Mouse (Mus musculus) left cerebral cortex, adult 11 months (tissue): Measurements from ENCODE around the gene Ppp2r3d.
A peak's percentile ranks its signal among the peaks of the same experiment; 100 is the strongest.
"Not testable (repeated sequence)": the region's sequence is repeated elsewhere in the genome, so short reads cannot be mapped to it uniquely, and the experiment has no call there.

Experiments
- DNase-seq: peaks from one replicate; pipeline ENCODE4 v3.0.0; 2022; ENCODE audit warnings: low spot score

Gene Ppp2r3d

DNA sequence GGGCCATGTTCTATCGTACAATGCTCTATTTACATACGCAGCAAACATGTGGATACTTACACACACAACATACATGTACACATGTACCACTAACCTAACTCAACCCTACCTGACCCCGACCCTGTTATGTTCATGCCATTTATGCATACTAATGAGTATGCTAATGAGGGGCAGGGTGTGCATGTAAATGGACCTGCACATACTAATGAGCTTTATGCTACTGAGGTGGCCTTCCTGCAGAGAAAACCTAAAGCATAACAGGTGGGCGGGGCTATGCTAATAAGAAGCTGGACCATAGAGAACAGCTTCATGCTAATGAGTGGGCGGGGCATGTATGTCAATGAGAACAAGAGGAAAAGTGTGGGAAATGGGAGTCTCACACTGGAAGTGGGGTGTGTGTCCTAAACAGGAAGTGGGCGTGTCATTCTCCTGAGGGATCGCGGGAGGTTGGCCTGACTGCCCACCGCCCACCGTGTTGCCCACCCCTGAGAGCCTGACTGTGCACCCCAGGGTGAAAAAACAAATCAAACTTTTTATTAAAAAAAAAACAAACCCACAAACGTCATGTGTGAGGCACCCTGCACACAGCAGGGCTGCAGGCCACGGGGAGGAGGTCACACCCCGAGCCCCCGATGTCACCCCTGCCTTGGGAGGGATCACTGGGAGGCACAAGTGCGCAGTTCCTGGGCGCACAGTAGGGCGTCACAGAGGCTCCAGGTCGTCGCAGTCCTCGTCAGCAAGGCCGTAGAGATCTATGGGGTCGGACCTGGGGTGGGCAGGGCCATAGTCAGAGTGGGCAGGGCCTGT, at the start of gene Ppp2r3d:
TSS of gene Ppp2r3d (minus strand) at position 803 of the 807 bp plus-strand sequence.
- DNase-seq = no peak

DNA sequence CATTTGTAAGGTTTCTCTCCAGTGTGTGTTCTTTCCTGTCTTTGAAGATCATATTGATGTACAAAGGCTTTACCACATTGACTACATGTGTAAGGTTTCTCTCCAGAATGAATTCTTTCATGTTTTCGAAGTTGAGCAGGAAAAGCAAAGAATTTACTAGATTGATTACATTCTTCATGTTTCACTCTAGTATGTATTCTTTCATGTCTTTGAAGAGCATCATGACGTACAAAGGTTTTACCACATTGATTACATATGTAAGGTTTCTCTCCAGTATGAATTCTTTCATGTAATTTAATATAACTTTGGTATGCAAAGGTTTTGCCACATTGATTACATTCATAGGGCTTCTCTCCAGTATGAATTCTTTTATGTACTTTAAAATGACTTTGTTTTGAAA, 17.0 kb upstream of the Ppp2r3d start, which contains the start of gene Gm21836:
TSS of gene Gm21836 (minus strand) at position 101 of the 400 bp plus-strand sequence.
- not testable (repeated sequence) for DNase-seq

DNA sequence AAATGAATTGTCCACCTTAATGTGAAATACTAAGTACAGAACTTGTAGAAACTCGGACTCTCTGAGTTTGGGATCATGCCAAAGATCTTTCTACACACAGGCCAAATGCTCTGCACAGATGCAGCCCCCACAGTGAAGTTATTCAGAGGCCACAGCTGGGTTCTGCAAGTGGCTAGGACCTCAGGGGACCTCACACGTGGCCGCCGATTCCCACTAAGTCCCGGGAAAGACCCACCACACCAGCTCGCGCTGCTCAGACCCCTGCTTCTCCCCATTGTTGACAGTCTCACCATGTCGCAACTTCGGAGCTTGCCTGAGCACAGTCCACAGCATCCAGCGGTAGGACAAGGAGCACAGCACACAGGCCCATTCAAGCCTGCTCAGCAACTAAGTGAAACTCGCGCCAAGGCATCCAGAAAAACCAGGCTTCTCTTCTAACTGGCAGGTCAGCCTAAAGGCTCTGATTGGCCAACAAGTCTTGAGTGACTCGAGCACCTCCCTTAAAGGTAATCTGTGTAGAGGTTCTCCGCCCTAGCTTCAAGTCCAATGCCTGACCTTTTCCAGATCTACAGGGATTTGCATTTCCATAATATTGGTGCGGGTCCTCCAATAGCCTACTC, 3.8 kb upstream of the Ppp2r3d start:
- DNase-seq = not testable (repeated sequence)

DNA sequence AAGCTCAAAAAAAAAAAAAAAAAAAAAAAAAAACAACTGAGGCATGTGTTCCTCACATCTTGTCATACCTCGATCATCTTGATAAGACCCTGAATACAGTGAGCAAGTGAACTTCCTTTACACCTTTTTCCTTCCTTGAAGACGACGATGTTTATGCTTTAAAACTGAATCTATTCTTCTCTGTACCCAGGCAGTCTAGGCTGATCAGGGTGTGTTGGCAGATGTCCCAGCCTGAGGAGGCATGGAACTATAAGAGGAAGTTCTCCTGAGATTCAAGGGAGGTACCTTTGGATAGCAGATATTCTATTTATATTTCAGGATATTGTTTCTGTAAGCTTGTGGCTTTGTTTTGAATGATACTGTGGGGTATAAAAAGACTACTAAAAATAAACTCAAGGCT, 1.4 kb upstream of the Ppp2r3d start:
- DNase-seq = no peak

DNA sequence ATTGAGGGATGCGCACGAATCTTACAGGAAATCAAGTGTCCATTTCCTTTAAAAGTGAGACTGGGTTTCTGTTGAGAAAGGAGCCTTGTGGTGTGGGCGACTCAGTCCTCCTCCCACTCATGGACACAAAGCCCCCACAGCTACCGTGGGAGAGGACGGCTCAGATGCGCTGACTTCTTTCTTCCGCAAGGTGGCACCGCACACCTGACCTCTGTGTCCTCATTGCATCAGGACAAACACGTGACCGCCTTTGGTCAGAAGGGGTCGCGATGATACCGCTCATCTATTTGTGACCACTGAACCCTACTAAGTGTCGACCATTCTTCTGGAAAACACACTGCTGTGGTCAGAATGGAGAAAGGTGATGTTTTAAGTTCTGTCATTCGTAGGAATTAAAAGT, 1.0 kb downstream of the Ppp2r3d start:
- no peak for DNase-seq

DNA sequence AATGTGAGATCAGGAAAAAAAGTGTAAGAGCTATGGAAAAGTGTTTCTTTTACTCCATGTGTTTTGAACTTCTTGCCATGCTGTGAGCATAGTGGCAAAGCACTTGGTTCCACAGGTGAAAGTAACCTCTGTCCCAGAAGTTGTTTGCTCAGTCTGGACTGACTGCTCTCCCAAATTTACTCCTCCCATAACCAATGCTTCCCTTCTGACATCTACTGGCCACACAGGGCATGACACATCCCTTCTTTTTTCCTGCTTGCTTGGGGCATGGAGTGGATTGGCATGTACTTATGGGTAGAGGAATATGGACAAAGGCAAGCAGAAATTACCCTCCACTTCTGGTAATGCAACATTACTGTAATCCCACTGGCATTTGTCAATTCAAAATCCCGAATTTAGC, 20.1 kb downstream of the Ppp2r3d start:
- no peak for DNase-seq

DNA sequence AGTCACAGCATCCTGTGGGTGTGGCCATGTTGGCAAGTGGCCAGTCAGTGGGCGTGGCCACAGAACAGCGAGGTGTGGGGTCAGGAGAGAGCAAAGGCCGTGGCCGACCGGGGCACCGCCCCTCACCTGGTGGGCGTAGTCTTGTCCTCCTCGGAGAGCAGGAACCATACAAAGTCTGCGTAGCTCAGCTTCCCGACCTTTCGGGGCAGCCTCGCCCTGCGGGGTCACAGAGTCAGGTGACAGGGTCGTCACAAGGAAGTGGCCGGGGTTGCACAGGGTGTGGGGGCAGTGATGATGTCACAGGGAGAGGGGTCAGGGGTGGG, 34.2 kb downstream of the Ppp2r3d start:
- peak; percentile 7 for DNase-seq

DNA sequence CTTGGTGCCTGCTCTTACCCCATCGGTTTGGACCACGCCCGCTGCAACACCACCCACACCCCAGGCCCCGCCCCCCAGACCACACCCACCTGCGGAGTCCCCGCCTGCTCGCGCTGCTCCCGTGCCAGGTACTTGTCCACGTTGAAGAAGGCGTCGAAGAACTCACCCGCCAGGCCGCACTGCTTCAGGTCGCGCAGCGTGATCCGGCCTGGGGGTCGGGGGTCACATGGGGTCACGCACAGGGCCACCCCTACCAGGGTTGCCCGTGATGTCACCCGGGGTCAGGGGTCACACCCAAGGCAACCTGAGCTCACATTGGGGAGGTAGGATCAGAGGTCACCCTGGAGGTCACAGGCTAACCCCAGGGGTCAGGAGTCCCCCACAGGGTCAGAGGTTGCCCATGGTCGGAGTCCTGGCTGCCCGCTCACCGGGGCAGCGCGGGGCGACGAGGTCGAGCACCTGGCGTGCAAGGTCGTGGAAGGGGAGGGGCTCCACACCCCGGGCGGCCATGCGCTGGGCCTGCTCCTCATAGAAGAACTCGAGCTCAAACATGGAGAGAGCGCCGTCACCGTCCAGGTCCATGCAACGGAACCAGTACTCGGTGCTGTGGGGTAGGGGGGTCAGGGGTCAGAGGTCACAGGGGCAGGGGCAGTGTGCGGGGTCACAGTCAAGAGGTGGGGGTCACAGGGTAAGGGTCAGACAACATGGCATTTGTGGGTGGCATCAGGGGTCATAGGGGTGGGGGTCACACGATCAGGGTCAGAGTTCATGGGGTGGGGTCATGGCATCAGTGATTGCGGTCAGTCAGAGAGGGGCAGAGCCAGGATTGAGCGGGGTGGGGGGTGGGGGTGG, 34.8 kb downstream of the Ppp2r3d start:
- DNase-seq = peak; percentile 29

DNA sequence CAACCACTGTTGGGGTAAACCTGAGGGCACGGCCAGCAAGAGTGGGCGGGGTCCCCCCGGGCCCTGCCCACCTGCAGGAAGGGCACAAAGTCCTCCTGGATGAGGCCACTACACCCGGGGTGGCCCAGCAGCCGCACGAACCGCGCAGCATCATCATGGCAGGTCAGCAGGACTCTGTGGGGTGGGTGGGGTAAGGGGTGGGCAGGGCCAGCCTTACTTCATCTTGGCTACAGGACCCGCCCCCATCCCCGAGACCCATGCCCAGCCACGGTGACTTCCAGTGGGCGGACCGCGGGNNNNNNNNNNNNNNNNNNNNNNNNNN, 36.0 kb downstream of the Ppp2r3d start:
- peak; percentile 26 for DNase-seq

DNA sequence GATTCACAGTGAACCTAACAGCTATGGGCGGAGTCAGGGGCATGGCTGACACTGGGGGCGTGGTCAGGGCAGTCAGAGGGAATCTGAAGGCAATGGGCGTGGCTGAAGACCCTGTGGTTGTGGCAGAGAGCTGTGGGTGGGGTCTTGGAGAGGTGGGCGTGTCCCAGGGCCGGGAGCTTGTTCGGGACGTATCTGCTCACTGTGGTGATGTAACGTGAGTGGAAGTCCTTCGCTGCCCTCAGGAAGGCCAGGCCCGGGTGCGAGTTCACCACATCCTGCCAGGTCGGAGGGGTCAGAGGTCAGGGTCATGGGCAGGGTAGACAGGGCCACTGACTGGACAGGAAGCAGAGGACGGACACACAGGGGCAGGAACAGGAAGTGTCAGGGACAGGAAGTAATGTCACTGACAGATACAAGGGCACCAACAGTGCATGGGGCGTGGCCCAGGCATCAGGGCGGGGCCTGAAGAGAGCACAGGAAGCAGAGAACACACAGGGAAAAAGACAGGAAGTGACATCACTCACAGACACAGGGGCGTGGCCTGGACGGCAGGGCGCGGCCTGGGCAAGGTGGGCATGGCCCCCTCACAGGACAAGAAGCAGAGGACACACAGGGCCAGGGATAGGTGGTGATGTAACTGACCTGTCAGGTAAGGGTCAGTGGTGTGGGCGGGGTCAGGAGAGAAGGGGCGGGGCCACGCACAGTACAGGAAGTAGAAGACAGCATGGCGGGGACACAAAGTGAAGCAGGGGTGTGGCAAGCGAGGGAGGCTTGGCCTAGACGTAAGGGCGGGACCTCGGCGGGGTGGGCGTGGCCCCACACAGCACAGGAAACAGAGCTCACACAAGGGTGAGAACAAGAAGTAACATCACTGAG, 36.6 kb downstream of the Ppp2r3d start:
- peak; percentile 45 for DNase-seq

DNA sequence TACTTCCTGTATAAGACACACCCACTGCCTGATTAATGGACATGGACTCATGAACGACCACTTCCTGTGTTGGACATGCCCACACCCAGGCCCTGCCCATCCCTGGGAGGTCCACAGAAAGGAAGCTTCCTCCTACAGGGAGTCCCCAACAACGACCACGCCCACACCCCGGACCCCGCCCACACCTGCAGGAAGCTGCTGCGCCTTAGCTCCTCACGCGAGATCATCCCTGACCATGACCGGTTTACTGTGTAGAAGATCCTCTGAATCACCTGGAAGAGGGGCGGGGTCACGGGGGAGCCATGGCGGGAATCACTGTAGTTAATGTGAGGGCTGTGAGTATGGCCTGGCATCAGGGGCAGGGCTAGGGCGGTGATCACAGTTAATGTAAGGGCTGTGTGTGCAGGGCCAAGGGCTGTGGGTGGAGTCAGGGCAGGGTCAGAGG, 37.3 kb downstream of the Ppp2r3d start:
- peak; percentile 35 for DNase-seq

DNA sequence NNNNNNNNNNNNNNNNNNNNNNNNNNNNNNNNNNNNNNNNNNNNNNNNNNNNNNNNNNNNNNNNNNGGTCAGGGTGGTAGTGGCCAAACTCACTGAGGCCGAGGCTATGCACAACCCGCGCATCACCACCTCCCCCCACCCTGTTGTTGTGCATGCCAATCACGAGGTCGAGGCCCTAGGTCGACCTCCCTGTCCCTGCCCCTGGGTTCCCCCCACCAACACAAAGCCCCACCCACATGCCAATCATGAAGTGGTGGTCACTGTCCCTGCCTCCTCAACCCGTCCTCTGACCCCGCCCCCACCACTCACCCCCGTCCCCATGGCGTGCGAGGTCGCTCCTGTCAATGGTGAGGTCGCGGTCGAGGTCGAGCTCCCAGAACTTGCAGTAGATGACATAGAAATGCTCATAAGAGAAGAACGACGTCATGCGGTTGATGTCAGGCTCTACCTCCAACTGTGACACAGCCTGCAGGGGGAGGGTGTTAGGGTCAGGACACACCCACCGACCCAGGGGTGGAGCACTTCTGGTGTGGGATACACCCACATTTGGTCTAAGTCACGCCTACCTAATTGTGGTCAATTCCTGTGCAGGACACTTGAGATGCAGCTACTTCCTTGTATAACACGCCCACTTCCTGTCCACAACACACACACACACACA, 37.9 kb downstream of the Ppp2r3d start:
- DNase-seq = peak; percentile 3

DNA sequence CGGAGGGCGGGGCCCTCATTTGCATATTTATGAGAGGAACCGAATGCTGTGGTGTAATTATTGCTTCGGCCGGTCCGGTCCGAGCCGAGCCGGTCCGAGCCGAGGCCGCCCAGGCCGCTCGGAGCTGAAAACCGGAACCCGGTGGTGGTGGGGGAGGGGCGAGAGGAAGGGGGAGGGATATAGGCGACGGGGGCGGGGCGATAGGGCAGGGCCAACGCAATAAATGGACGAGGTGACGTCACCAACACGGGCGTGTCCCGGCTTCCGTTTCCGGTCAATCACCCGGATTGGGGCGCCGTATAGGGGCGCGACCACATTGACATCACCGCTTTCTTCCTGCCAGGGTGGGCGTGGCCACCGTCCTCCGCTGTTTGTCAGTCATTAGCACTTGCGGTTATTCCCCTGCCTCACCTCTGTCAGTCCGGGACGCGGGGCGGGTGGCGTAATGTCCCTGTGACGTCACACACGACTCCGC, 51.2 kb downstream of the Ppp2r3d start:
- DNase-seq = peak; percentile 94

DNA sequence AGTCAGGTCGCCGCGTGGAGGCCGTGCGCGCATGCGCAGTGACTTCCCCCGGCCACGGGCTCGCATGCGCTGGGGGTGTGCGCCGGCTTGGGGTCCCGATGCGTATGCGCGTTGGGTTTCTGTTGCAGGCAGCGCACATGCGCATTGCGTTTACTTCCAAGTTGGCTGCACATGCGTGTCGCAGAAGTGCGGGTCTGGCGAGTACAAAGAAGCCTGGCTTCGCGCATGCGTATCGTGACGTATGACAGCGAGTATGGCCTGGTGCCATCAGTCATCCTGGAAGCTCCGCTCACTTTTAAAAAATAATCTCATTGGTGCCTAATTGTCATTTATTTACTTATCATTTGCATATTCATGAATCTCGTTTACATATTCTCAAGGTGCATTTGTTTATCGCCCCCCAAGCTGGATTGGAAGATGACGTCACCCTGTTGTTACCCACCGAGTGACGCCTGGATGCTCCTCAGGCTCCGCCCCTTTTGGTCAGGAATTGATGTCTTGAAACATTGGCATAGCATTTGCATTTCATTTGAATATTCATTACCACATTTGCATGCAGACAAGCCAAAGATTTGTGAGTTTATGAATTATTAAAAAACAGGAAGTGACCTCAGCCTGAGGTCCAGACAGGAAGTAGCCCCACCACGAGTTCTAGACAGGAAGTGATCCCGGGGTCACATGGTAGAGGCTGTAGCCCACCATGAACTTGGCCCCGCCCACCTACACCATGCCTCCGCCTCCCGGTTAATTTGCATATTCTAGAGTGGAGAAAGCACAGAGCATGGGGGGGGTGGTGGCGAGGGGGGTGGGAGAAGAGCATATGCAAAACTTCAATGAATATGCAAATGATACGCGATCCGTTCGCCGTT, 51.9 kb downstream of the Ppp2r3d start:
- DNase-seq = peak; percentile 99

DNA sequence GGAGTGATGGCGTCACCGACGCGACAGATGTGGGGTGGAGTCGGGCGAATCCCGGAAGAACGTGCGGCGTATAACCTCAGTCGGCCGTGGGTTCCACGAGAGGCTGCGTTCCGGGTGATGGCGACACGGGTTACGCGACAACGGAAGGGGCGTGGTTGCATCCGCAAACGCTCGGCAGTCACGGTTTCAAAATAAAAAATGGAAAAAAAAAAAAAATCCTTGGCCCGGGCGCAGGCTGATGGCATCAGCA, 52.5 kb downstream of the Ppp2r3d start:
- DNase-seq = no peak

DNA sequence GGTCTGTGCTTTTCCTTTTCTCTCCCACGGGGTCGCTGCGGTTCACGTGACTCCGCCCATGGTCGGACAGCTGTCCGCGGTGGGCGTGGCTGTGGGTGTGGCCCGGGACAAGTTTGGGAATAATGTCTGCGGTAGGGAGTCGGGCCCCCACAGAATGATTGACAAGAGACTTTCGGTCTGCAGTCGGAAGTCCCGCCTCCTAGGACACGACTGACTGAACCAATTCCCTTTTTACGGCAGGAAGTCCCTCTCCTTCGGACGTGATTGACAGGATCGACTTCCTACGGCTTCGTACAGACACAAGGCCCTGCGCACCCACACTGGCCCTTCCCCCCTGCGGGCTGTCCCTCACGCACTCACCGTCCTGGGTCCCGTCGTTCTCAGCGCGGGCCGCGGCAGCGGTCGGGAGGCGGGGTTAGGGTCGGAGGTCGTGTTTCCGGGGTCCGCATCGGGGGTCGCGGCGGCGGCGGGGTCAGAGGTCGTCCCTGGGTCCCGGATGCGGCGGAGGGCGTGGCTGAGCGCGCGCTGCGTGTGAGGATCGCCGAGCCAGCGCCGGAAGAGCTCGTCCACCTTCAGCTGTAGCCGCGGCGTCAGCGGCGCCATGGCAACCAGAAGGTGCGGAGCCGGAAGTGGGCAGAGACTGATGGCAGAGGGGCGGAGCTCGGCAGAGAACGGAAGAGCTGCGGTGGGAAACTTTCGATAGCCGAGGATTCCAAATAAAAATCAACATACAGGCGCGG, 53.0 kb downstream of the Ppp2r3d start:
- DNase-seq = peak; percentile 97

DNA sequence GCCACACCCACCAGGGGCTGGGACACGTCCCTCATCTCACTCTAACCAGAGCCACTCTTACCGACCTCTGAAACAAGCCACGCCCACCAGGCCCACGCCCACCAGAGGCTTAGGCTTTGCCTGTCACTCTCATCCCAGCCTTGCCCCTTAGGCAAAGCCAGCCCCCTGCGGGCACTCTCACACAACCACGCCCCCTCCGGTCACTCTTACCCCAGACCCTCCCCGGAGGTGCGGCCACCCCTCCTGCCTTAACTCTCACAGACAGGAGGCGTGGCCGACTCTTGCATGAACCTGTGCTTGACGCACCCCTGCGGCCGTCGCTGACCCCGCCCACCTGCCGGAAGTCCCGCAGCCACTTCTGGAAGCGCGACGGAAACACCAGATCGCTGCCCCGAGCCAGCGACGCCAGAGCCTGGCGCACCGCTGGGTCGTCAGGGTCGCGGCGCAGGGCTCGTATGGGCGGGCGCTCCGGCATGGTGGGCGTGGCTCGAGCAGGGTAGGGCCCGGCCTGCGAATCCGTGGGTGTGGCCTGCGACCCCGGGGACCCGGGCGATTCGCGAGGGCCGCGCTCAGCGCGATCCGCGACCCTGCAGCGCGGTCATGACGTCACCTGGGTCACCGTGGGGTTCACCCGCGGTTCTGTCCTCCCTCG, 53.7 kb downstream of the Ppp2r3d start:
- peak; percentile 96 for DNase-seq

DNA sequence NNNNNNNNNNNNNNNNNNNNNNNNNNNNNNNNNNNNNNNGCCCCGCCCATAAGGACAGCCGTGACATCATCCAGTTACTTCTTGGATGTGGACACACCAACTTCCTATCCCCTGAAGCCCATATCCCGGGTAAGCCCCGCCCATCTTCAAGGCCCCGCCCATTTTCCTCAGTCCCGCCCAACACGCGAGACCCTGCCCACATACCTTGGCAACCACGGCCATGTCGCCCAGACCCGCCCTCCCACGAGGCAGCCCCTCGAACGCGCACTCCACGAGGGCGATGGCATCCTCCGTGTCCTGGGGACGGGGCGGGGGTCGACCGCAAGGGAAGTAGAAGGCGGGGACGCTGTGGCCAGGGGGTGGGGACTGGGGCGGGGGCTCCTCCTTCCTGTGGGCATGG, 54.3 kb downstream of the Ppp2r3d start:
- DNase-seq = peak; percentile 73

DNA sequence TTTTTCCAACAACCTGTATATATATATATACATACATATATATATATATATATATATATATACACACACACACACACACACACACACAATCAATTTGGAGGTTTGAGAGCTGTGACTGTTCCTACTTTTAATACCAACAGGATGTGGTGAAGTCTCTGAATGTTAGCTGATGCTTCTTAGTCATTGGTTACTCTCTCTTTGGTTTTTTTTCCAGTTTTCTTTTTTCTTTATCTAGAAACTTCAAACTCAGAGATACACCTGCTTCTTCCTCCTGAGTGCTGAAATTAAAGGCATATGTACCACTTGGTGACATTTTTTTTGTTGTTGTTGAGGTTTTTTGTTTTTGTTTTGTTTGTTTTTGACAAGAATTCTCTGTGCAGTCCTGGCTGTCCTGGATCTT, 63.8 kb downstream of the Ppp2r3d start:
- no peak for DNase-seq
